Mouse (Mus musculus) heart, postnatal 0 days (tissue): ENCODE data around the gene Notch2.

Experiments
- CTCF ChIP-seq: IDR thresholded peaks from 2 replicates; pipeline ENCODE4 v1.5.1; 2016; ENCODE audit warnings: antibody characterized with exemption, control low read depth, low read depth
- EP300 ChIP-seq: IDR thresholded peaks from 2 replicates; pipeline ENCODE4 v1.6.1; 2016; ENCODE audit warnings: antibody characterized with exemption, low read depth

GRCm38 (mm10) chr3:98066434-98066833 is 53.1 kb downstream of the Notch2 start:
- TF ChIP-seq CTCF = no peak
- no peak for TF ChIP-seq EP300
